Mouse (Mus musculus) stomach, embryonic 14.5 days (tissue): ENCODE data around the gene Dck. TPM values are rescaled to one million over a fixed set of nuclear protein-coding genes. Genes with fewer than 3 reads are reported as not detected.
A peak's percentile ranks its signal among the peaks of the same experiment; 100 is the strongest.
"Not testable (repeated sequence)": the region's sequence is repeated elsewhere in the genome, so short reads cannot be mapped to it uniquely, and the experiment has no call there.

ENCODE experiments used
- ATAC-seq: fragments of 200-750 bp; cut with Nextera tagmentation; 2 replicates; pipeline ENCODE4 v1.8.0; 2017; ENCODE audit warnings: low read depth, moderate TSS enrichment; ENCODE audit not compliant: insufficient number of reproducible peaks, insufficient read depth, low FRiP score
- H3K27ac ChIP-seq: fragments of 300-500 bp; sonication (generic); 2 replicates; pipeline ENCODE4 v1.5.1; 2014; ENCODE audit warnings: mild to moderate bottlenecking, low read length, moderate library complexity, mixed read lengths
- H3K27me3 ChIP-seq: fragments of 300-500 bp; sonication (generic); 2 replicates; pipeline ENCODE4 v1.6.1; 2014; ENCODE audit warnings: low read length, control low read depth, mixed read lengths; ENCODE audit not compliant: control insufficient read depth, insufficient read depth
- H3K36me3 ChIP-seq: fragments of 300-500 bp; sonication (generic); 2 replicates; pipeline ENCODE4 v1.6.1; 2014; ENCODE audit warnings: mild to moderate bottlenecking, control low read depth, low read length, moderate library complexity, mixed read lengths; ENCODE audit not compliant: control insufficient read depth, insufficient read depth
- H3K4me1 ChIP-seq: fragments of 300-500 bp; sonication (generic); 2 replicates; pipeline ENCODE4 v1.6.1; 2014; ENCODE audit warnings: low read length, control low read depth, mixed read lengths; ENCODE audit not compliant: control insufficient read depth, insufficient read depth
- H3K4me2 ChIP-seq: fragments of 300-500 bp; sonication (generic); replicated peaks from 2 replicates; pipeline ENCODE4 v1.6.1; 2014; ENCODE audit warnings: low read depth, low read length, control low read depth
- H3K4me3 ChIP-seq: fragments of 300-500 bp; sonication (generic); 2 replicates; pipeline ENCODE4 v1.5.1; 2014; ENCODE audit warnings: low read depth, low read length, control low read depth
- H3K9ac ChIP-seq: fragments of 300-500 bp; sonication (generic); replicated peaks from 2 replicates; pipeline ENCODE4 v1.6.1; 2014; ENCODE audit warnings: low read depth, mild to moderate bottlenecking, control low read depth, low read length, moderate library complexity, mixed read lengths
- H3K9me3 ChIP-seq: fragments of 300-500 bp; sonication (generic); 2 replicates; pipeline ENCODE4 v1.6.1; 2016; ENCODE audit warnings: low read depth, low read length, control low read depth; ENCODE audit not compliant: control insufficient read depth
- WGBS: fragments of 180-500 bp; shearing (Covaris S2); extraction: QIAGEN DNeasy Blood & Tissue Kit; methylation state at CpG from one replicate; pipeline ENCODE4 v1.1.7; 2014; 5-methylcytosine and 5-hydroxymethylcytosine counted together
- polyA plus RNA-seq: library from polyadenylated mRNA; unstranded; fragments of >200 nt; fragmentation: Nextera tagmentation; extraction: Ambion mirVana; gene quantifications from 2 replicates; pipeline ENCODE4 v1.2.1, GENCODE M21; 2014

Gene Dck
- polyA plus RNA-seq, 1 experiment from 2014 or later = 47.4 TPM

DNA sequence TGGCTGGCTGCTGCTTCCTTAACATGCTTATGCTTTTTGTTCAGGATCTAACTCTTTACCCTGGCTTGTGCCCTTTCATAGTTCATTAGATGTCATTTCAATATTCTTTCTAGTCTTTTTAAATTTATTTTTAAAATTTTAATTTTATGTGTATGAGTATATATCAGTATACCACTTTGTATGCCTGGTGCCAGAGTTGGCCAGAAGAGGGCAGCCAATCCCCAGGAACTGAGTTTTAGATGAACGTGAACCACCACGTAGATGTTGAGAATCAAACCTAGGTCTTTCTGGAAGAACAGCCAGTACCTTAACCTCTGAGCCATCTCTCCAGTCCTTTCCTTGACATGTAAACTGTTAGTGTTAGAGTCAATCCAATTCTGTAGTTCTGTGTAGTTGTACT is 30.0 kb upstream of the Dck start:
- no peaks in the 10 kb centered on the region for H3K9me3 ChIP-seq
- H3K27me3 ChIP-seq = no peaks in the 10 kb centered on the region
- no peaks in the 10 kb centered on the region for H3K36me3 ChIP-seq
- ATAC-seq = no peak
- H3K4me2 ChIP-seq = no peak overlapping the region
- 81% methylated on average over 2 of the region's 2 CpGs for WGBS
- no peaks in the 10 kb centered on the region for H3K4me1 ChIP-seq
- no peak overlapping the region for H3K4me3 ChIP-seq
- H3K27ac ChIP-seq = no peak overlapping the region
- H3K9ac ChIP-seq = no peak overlapping the region

DNA sequence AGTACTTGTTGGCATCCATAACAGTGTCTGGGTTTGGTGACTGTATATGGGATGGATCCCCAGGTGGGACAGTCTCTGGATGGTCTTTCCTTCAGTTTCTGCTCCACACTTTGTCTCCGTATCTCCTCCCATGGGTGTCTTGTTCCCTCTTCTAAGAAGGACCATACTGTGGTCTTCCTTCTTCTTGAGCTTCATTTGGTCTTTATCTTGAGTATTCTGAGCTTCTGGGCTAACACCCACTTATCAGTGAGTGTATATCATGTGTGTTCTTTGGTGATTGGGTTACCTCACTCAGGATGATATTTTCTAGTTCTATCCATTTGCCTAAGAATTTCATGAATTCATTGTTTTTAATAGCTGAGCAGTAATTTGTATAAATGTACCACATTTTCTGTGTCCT is 23.7 kb upstream of the Dck start:
- not testable (repeated sequence) for H3K27ac ChIP-seq, H3K4me1 ChIP-seq, H3K4me3 ChIP-seq, H3K9me3 ChIP-seq, H3K4me2 ChIP-seq, H3K27me3 ChIP-seq, ATAC-seq, H3K36me3 ChIP-seq, H3K9ac ChIP-seq
- 100% methylated on average over 1 of the region's 1 CpGs for WGBS

- WGBS = 80% methylated on average over 1 of the region's 1 CpGs
- H3K9me3 ChIP-seq = no peaks in the 10 kb centered on the region
- H3K36me3 ChIP-seq = 0 out of 2 replicates have a peak, but pooled peaks cover 3% of the 10 kb centered on the region
- H3K9ac ChIP-seq = no peak overlapping the region
- H3K4me2 ChIP-seq = no peak overlapping the region
- no peak for ATAC-seq
- no peaks in the 10 kb centered on the region for H3K4me1 ChIP-seq
- no peak overlapping the region for H3K27ac ChIP-seq
- no peak overlapping the region for H3K4me3 ChIP-seq
- no peaks in the 10 kb centered on the region for H3K27me3 ChIP-seq
Observed at GRCm38 (mm10) chr5:88747774-88748173, 17.0 kb upstream of the Dck start.

DNA sequence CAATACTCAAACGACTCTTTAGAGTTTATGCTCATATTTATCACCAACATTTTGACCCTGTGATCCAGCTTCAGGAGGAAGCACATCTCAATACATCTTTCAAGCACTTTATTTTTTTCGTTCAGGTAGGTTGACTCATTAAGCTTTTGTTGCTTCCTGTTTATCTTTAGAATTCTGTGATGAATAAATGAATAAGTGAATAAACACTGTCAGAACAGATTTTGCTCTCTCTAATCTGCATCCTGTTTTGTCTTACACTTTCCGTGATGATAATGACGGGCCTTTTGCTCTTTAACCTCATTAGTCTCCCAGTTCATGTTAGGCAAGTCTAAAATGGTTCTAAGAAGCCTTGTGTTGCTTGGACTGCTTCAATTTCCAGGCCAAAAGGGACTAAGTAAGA is 11.6 kb upstream of the Dck start:
- Histone ChIP-seq H3K27me3 (no peaks in the 10 kb centered on the region), H3K27ac (no peak overlapping the region), H3K9me3 (no peaks in the 10 kb centered on the region), H3K9ac (no peak overlapping the region), H3K4me1 (no peaks in the 10 kb centered on the region), H3K4me2 (no peak overlapping the region), H3K36me3 (peaks cover 12% of the 10 kb centered on the region; the same call in 1 of the 2 replicates), H3K4me3 (no peak overlapping the region)
- WGBS = 81% methylated on average over 4 of the region's 4 CpGs
- no peak for ATAC-seq

- WGBS = 85% methylated on average over 5 of the region's 5 CpGs
- Histone ChIP-seq H3K36me3 (peaks cover 3% of the 10 kb centered on the region; the same call in 1 of the 2 replicates), H3K27me3 (no peaks in the 10 kb centered on the region), H3K4me1 (peaks cover 8% of the 10 kb centered on the region; the same call in 1 of the 2 replicates), H3K4me2 (no peak overlapping the region), H3K9ac (no peak overlapping the region), H3K4me3 (no peak overlapping the region), H3K27ac (no peak overlapping the region), H3K9me3 (no peaks in the 10 kb centered on the region)
- ATAC-seq = no peak
Observed at GRCm38 (mm10) chr5:88762611-88763010, 2.2 kb upstream of the Dck start.

GRCm38 (mm10) chr5:88764430-88764986 is 288 bp upstream of the Dck start:
- peak overlapping the region; percentile 70 for H3K4me3 ChIP-seq
- no peaks in the 10 kb centered on the region for H3K9me3 ChIP-seq
- no peaks in the 10 kb centered on the region for H3K27me3 ChIP-seq
- no peak overlapping the region for H3K27ac ChIP-seq
- H3K4me2 ChIP-seq = peak overlapping the region; percentile 28
- H3K36me3 ChIP-seq = peaks cover 2% of the 10 kb centered on the region
- H3K9ac ChIP-seq = no peak overlapping the region
- under 1% methylated on average over 23 of the region's 23 CpGs for WGBS
- peaks cover 8% of the 10 kb centered on the region; the same call in 1 of the 2 replicates for H3K4me1 ChIP-seq
- ATAC-seq = peak; percentile 57

GRCm38 (mm10) chr5:88765587-88765986 is 791 bp downstream of the Dck start:
- peak overlapping the region; percentile 60 for H3K4me2 ChIP-seq
- no peaks in the 10 kb centered on the region for H3K27me3 ChIP-seq
- WGBS = 13% methylated on average over 6 of the region's 6 CpGs
- H3K4me1 ChIP-seq = peaks cover 8% of the 10 kb centered on the region; the same call in 1 of the 2 replicates
- no peak for ATAC-seq
- peak overlapping the region; percentile 73 for H3K9ac ChIP-seq
- H3K27ac ChIP-seq = peak overlapping the region; percentile 84
- H3K4me3 ChIP-seq = peak overlapping the region; percentile 70
- H3K36me3 ChIP-seq = peaks cover 6% of the 10 kb centered on the region
- no peaks in the 10 kb centered on the region for H3K9me3 ChIP-seq

DNA sequence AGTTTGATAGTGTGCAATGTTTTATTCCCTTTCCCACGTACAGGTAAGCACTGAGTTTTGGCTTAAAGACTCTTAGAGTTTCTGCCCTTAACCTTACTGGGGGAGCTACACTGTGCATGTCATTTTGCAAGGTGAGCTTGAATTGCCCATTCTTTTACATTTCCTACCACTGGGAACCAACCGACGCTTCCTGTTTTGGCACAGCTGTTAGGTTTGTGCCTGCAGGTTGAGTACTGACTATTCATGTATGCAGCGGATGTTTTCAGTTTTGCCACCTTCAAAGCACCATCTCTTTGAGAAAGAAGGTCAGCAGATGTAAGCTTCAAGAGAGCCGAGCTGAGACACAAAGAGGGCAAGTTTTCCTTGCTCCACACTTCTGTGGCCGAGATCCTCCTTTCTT is 1.3 kb downstream of the Dck start:
- no peaks in the 10 kb centered on the region for H3K9me3 ChIP-seq
- H3K4me2 ChIP-seq = peak overlapping the region; percentile 60
- peak overlapping the region; percentile 70 for H3K4me3 ChIP-seq
- H3K36me3 ChIP-seq = peaks cover 6% of the 10 kb centered on the region
- no peak for ATAC-seq
- no peak overlapping the region for H3K27ac ChIP-seq
- 58% methylated on average over 6 of the region's 6 CpGs for WGBS
- no peak overlapping the region for H3K9ac ChIP-seq
- peaks cover 8% of the 10 kb centered on the region; the same call in 1 of the 2 replicates for H3K4me1 ChIP-seq
- no peaks in the 10 kb centered on the region for H3K27me3 ChIP-seq

GRCm38 (mm10) chr5:88766863-88767262 is 2.1 kb downstream of the Dck start:
- WGBS = 88% methylated on average over 5 of the region's 5 CpGs
- Histone ChIP-seq H3K9ac (no peak overlapping the region), H3K4me2 (no peak overlapping the region), H3K27me3 (no peaks in the 10 kb centered on the region), H3K4me3 (no peak overlapping the region), H3K27ac (no peak overlapping the region), H3K4me1 (peaks cover 8% of the 10 kb centered on the region; the same call in 1 of the 2 replicates), H3K9me3 (no peaks in the 10 kb centered on the region), H3K36me3 (peaks cover 6% of the 10 kb centered on the region)
- no peak for ATAC-seq
